Mouse (Mus musculus) stomach, postnatal 0 days (tissue): Measurements from ENCODE around the gene Fut8. TPM values are rescaled to one million over a fixed set of nuclear protein-coding genes. Genes with fewer than 3 reads are reported as not detected.

Experiments
- ATAC-seq: fragments of 200-750 bp; cut with Nextera tagmentation; 2 replicates; pipeline ENCODE4 v1.8.0; 2017; ENCODE audit not compliant: low FRiP score, low TSS enrichment
- DNase-seq: peaks from one replicate; pipeline ENCODE4 v3.0.0-alpha.2; 2016; ENCODE audit warnings: low spot score
- H3K27ac ChIP-seq: fragments of 300-500 bp; sonication (generic); replicated peaks from 2 replicates; pipeline ENCODE4 v1.5.1; 2014; ENCODE audit warnings: mild to moderate bottlenecking, control low read depth
- H3K27me3 ChIP-seq: fragments of 300-500 bp; sonication (generic); 2 replicates; pipeline ENCODE4 v1.6.1; 2014; ENCODE audit warnings: low read length; ENCODE audit not compliant: control insufficient read depth, insufficient read depth
- H3K36me3 ChIP-seq: fragments of 300-500 bp; sonication (generic); 2 replicates; pipeline ENCODE4 v1.6.1; 2014; ENCODE audit warnings: low read length, mixed read lengths; ENCODE audit not compliant: control insufficient read depth, insufficient read depth
- H3K4me1 ChIP-seq: fragments of 300-500 bp; sonication (generic); replicated peaks from 2 replicates; pipeline ENCODE4 v1.6.1; 2014; ENCODE audit warnings: antibody characterized with exemption; ENCODE audit not compliant: control insufficient read depth, insufficient read depth
- H3K4me2 ChIP-seq: fragments of 300-500 bp; sonication (generic); replicated peaks from 2 replicates; pipeline ENCODE4 v1.6.1; 2014; ENCODE audit warnings: low read depth, mild to moderate bottlenecking, control low read depth, moderate library complexity
- H3K4me3 ChIP-seq: fragments of 300-500 bp; sonication (generic); 2 replicates; pipeline ENCODE4 v1.5.1; 2014; ENCODE audit warnings: low read depth, low read length, control low read depth
- H3K9ac ChIP-seq: fragments of 300-500 bp; sonication (generic); 2 replicates; pipeline ENCODE4 v1.6.1; 2014; ENCODE audit warnings: mild to moderate bottlenecking, low read length, control low read depth, mixed read lengths
- H3K9me3 ChIP-seq: fragments of 300-500 bp; sonication (generic); 2 replicates; pipeline ENCODE4 v1.6.1; 2016; ENCODE audit warnings: low read length; ENCODE audit not compliant: control insufficient read depth
- CTCF ChIP-seq: IDR thresholded peaks from 2 replicates; pipeline ENCODE4 v1.5.1; 2016; ENCODE audit warnings: antibody characterized with exemption, low read depth, mild to moderate bottlenecking, moderate library complexity
- EP300 ChIP-seq: optimal IDR thresholded peaks from 2 replicates; pipeline ENCODE3; 2016; ENCODE audit warnings: antibody characterized with exemption
- WGBS: fragments of 180-500 bp; shearing (Covaris S2); extraction: QIAGEN DNeasy Blood & Tissue Kit; methylation state at CpG from one replicate; pipeline ENCODE4 v1.1.7; 2014; 5-methylcytosine and 5-hydroxymethylcytosine counted together
- polyA plus RNA-seq: library from polyadenylated mRNA; unstranded; fragments of >200 nt; fragmentation: Nextera tagmentation; extraction: Ambion mirVana; gene quantifications from 2 replicates; pipeline ENCODE4 v1.2.1, GENCODE M21; 2015

Fut8 gene
- polyA plus RNA-seq, 1 experiment from 2014 or later, result 29.5 TPM

DNA sequence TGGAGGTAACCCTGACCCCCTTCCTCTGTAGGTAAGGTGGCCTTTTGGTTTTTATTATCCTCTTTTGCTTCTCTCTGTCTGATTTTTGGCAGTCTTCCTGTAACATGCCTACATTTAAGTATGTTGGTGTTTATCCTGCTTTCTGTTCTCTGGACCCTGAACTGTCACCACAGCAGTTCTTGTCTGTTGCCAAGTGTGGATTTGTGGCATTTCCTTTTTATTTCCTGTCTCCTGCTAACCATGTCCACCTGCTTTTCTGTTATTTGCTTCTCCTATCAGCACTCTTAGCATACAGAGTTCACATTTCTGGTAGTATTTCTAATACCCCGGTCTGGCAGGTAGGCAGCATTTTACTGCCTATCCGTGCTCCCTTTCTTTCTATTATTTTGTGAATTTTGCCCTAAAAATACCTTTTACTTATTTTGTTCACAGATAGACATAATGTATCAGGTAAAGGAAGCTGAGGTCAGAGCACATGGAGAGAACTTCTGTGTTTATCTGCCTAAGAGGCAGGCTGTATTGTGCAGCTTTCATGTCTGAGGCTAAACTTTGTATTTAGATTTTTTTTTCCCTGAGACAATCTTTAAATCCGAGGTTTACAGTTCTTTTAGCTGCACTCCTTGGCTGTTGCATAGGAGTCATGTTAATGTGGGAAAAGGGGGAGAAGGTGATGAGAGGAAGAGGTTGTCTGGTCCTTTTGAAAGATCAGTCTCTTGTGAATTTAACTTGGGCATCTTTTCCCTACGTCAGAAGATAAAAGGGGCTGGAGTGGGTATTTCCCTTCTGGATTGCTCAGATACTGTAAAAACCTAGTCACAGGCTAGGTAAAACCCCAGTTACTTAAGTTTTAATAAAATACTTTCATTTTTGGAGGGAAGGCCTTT is 54.7 kb downstream of the Fut8 start:
- TF ChIP-seq EP300 (no peak), CTCF (no peak)
- Histone ChIP-seq H3K9me3 (no peaks in the 10 kb centered on the region), H3K4me1 (no peaks in the 10 kb centered on the region), H3K9ac (no peak overlapping the region), H3K27me3 (no peaks in the 10 kb centered on the region), H3K27ac (no peak overlapping the region), H3K4me2 (no peak overlapping the region), H3K36me3 (no peaks in the 10 kb centered on the region), H3K4me3 (no peak overlapping the region)
- 51% methylated on average over 4 of the region's 4 CpGs for WGBS
- DNase-seq (no peak), ATAC-seq (no peak)

DNA sequence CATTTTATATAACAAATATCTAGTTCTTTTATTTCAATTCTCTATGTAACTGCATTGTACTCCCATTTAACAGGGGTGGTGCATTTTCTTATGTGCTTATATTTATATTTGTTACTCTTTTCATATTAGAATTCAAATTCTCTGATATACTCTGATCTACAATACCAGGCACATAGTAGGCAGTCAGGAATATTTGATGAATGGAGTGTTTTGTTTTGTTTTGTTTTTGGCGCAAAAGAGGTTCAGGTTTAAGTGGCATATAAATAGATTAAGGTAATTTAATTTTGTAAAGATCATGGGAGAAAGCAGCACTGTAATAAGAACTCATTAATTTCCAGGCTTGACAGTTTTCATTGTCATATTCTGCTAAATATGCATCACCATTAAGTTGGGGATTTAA is 58.2 kb downstream of the Fut8 start:
- H3K4me1 ChIP-seq, result no peaks in the 10 kb centered on the region

DNA sequence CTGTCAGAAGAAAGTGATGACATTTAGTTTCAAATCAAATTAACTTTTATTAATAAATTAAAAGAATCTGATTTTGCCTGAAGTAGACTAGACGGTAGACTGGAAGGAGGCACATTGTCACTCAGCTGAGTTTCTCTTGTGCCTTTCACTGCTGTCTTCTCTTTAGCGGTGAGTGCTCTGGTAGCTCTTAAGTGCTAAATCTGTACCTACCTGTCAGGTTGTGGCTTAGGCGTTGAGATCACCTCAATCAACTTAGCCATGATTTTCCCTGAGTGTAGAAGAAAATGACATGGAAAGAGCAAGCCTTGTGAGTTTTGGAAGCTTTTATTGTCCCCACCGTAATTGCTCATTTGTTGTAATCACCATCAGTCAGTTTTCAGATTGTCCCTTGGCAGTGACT is 59.2 kb downstream of the Fut8 start:
- Histone ChIP-seq H3K4me3 (no peak overlapping the region), H3K27ac (no peak overlapping the region), H3K27me3 (no peaks in the 10 kb centered on the region), H3K36me3 (no peaks in the 10 kb centered on the region), H3K4me2 (no peak overlapping the region), H3K9ac (no peak overlapping the region), H3K9me3 (no peaks in the 10 kb centered on the region), H3K4me1 (no peaks in the 10 kb centered on the region)
- WGBS, result 84% methylated on average over 4 of the region's 4 CpGs
- DNase-seq (no peak), ATAC-seq (no peak)
- TF ChIP-seq EP300 (no peak), CTCF (no peak)

More for the DNA sequence above, 58.2 kb downstream of the Fut8 start:
- Histone ChIP-seq H3K36me3 (no peaks in the 10 kb centered on the region), H3K4me3 (no peak overlapping the region), H3K27me3 (no peaks in the 10 kb centered on the region), H3K9me3 (no peaks in the 10 kb centered on the region), H3K9ac (no peak overlapping the region), H3K4me2 (no peak overlapping the region), H3K27ac (no peak overlapping the region)
- TF ChIP-seq CTCF (no peak), EP300 (no peak)
- ATAC-seq (no peak), DNase-seq (no peak)
- 89% methylated on average over 1 of the region's 1 CpGs for WGBS

DNA sequence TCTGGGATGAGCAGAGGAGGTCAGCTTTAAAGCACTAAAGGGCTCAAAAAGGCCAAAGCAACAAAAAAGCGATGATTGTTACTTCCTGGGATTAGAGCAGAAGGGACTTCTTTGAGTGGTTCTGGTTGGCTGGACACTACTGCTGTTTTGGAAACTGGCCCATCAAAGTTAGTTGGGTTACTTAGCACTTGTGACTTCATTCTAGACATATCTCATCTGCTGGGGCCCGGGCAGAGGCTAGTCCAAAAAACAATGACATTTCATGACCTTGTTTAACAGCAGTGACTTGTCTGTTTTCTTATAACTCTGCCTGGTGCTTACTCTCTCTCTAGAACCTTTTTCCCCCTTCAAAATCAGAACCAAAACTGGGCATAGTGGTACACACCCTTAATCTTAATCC is 59.9 kb downstream of the Fut8 start:
- Histone ChIP-seq H3K27ac (no peak overlapping the region), H3K4me1 (no peaks in the 10 kb centered on the region), H3K9me3 (no peaks in the 10 kb centered on the region), H3K4me3 (no peak overlapping the region), H3K4me2 (no peak overlapping the region), H3K27me3 (no peaks in the 10 kb centered on the region), H3K9ac (no peak overlapping the region), H3K36me3 (no peaks in the 10 kb centered on the region)
- ATAC-seq, result no peak
- DNase-seq, result no peak
- 58% methylated on average over 2 of the region's 2 CpGs for WGBS
- TF ChIP-seq CTCF, result no peak
- TF ChIP-seq EP300, result no peak

DNA sequence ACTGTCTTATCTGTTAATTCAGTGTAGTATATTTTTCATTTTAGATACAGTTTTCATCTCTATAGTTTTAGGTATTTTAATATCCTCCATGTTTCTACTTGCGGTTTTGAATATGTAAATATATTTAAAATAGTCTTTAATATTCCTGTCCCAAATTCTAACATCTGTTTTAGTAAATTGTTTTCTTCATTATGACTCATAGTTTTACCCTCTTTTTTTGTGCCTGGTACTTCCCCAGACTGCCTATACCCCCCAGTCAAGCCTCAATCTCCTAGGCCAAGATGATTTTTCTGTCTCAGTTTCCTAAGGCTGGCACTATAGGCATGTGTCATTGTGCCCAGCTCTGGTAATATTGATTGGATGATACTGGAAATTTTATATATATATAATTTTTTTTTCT is 64.1 kb downstream of the Fut8 start:
- Histone ChIP-seq H3K9me3 (no peaks in the 10 kb centered on the region), H3K4me2 (no peak overlapping the region), H3K36me3 (no peaks in the 10 kb centered on the region), H3K4me3 (no peak overlapping the region), H3K27ac (no peak overlapping the region), H3K9ac (no peak overlapping the region), H3K4me1 (no peaks in the 10 kb centered on the region), H3K27me3 (no peaks in the 10 kb centered on the region)
- DNase-seq, result no peak
- TF ChIP-seq CTCF, result no peak
- no peak for TF ChIP-seq EP300
- 98% methylated on average over 1 of the region's 1 CpGs for whole genome bisulfite sequencing
- ATAC-seq, result no peak

DNA sequence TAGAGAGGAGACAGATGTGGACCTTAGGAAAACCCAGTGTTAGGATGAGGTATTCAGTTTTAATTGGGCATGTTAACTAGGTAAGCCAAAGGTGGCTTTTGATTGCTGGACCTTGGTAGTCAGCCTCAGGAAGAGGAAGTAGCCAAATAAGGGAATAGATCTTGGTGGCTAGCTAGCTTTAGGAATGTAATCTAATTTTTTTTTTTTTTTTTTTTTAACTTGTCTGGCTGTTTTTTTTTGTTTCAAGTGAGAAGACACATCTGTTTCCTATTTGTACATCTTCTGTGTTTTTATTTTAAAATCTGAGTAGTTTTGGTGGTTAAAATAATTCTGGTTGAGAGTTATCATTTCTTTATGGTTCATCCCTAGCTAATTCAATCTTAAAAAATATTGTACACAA is 65.4 kb downstream of the Fut8 start:
- no peak for ATAC-seq
- no peaks in the 10 kb centered on the region for H3K9me3 ChIP-seq
- no peaks in the 10 kb centered on the region for H3K4me1 ChIP-seq
- H3K27me3 ChIP-seq, result no peaks in the 10 kb centered on the region
- H3K27ac ChIP-seq, result no peak overlapping the region
- no peak for DNase-seq
- no peak for TF ChIP-seq EP300
- TF ChIP-seq CTCF, result no peak
- no peaks in the 10 kb centered on the region for H3K36me3 ChIP-seq
- H3K4me3 ChIP-seq, result no peak overlapping the region
- no peak overlapping the region for H3K4me2 ChIP-seq
- H3K9ac ChIP-seq, result no peak overlapping the region
